Mouse (Mus musculus) neural tube, embryonic 15.5 days (tissue): ENCODE data around the gene Slc32a1. TPM values are rescaled to one million over a fixed set of nuclear protein-coding genes. Genes with fewer than 3 reads are reported as not detected.

Experiments used
- microRNA counts: library from miRNA; unstranded; fragments of <30 nt; microRNA quantifications from one replicate; lab custom pipeline; 2016
- microRNA-seq: library from miRNA; unstranded; fragments of <30 nt; microRNA quantifications from one replicate; pipeline ENCODE4, GENCODE M21; 2017
- polyA plus RNA-seq: library from polyadenylated mRNA; unstranded; fragments of >200 nt; fragmentation: Nextera tagmentation; extraction: Ambion mirVana; gene quantifications from 2 replicates; pipeline ENCODE4 v1.2.1, GENCODE M21; 2015

Slc32a1 gene
- polyA plus RNA-seq, 1 experiment from 2014 or later = 11.1 TPM

MicroRNAs within 50 kb of the gene (microRNA counts, 519-probe panel; counts per million panel counts)
- microRNA mmu-miR-3474 (lab: Ali Mortazavi, UCI) = not detected

Small RNA genes within 50 kb of the gene (microRNA-seq; reads per million reads assigned to microRNA genes)
- 1.0 reads per million for gene Mir3474

Other genes with a start within 250 kb of the Slc32a1 start
- 898 and 1,236 TPM in 2 replicates for gene Snhg11, start 235.1 kb upstream of the Slc32a1 start, polyA plus RNA-seq
- gene Ralgapb, start 200.9 kb upstream of the Slc32a1 start, polyA plus RNA-seq = 20.9 and 24.5 TPM in 2 replicates
- not detected in 2 replicates for gene Adig, start 108.2 kb upstream of the Slc32a1 start, polyA plus RNA-seq
- gene Arhgap40, start 98.0 kb upstream of the Slc32a1 start, polyA plus RNA-seq = 0.75 and 1.2 TPM in 2 replicates
- gene Actr5, start 14.1 kb downstream of the Slc32a1 start, polyA plus RNA-seq = 11.4 TPM in 2 replicates
- 25.3 and 26.6 TPM in 2 replicates for gene Ppp1r16b, start 54.6 kb downstream of the Slc32a1 start, polyA plus RNA-seq
- gene Fam83d, start 157.3 kb downstream of the Slc32a1 start, polyA plus RNA-seq = 5.9 and 13.0 TPM in 2 replicates
- gene Dhx35, start 184.0 kb downstream of the Slc32a1 start, polyA plus RNA-seq = 10.9 and 13.3 TPM in 2 replicates